Mouse (Mus musculus): ENCODE data around the gene Gm20388.

Gene Gm20388

DNA sequence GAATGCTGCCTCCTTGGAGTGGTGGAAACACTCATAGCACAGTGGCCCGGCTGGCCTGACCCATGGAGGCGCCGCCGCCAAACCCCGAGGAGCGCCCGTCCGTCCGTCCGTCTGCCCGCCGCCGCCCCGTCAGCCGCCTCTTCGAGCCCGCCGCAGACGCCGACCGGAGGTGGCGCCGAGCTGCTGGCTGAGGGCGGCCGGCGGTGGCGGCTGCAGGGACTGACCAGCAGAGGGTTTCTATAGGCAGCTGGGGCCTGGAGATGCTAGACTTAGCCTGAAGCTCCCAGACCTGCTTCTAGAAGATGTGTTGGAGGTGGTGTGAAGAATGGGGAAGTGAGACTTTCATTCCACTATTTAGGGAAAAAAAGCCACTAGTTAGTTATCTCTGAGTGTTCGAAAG, 2063.3 kb downstream of the Gm20388 start:
- DNase-seq: no peak

GRCm38 (mm10) chr8:121977819-121978590, 2067.4 kb downstream of the Gm20388 start:
- DNase-seq: peak in 1 of 2 experiments; percentile 8

DNA sequence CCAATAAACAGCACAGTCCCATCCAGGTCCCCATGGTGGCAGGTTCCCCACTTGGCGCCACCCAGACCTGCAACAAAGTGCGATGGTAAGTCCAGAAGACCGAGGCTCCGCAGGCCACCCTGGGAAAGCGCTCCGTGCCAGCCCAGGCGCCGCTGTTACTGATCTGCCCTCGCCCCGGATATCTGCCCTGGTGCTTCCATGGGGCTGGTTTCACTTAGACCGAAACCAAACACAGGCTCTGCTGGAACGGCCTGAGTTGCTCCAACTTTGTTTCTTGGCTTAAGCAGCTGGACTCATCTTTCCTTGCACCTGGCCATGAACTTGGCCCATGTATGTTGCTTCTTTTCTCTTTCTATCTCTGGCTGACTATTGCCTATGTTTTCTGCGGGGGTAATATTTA, 2068.0 kb downstream of the Gm20388 start:
- DNase-seq: no peak

DNA sequence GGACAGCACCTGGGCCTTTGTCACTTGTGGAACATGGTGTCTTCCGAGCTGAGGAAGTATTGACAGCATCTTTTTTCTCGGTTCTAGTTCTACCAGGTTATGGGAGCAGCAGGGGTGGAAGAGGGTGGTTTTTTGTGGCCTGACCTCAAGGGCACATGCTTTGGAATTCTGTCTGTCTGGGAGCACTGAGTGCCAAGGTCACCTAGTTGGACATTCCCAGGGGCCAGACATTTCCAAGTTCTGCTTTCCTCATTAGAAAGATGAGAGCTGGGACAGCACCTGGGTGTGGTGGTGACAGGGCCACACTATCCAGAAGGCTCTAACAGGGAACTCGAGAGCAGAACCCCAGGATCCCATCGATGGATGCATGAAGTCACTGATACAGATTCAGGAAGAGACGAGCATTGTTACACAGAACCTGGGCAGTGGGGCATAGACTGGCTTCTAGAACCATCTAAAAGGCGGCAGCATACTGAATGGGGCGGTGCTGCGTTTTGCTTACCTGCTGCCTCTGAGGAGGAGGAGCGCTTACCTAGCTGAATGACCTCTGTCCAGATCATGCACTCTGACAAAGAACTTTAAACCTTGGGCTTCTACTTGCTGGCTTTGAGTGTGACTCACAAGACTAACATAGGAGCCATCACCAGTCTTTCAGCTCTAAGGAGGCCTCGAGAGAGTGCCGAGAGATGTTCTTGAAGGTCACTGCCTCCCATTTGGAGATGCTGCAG, 2070.3 kb downstream of the Gm20388 start:
- DNase-seq: no peak

DNA sequence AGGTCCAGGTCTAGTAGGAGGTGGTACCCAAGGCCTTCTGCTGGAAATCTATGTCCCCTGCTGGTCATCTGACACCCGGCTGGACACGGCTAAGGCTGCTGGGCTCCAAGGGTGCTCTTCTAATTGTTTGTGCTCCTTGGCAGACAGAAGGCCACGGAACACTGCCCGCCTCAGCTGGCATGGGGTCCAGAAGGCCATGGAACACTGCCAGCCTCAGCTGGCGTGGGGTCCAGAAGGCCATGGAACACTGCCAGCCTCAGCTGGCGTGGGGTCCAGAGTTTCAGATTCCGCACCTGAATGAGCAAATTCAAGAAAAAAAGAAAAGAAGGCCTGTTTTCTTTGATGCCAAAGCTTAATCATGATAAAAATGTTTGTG, 2070.9 kb downstream of the Gm20388 start:
- DNase-seq: no peak

- no peak for DNase-seq
These were observed 2075.0 kb downstream of the Gm20388 start for GRCm38 (mm10) chr8:121985673-121986072.

DNA sequence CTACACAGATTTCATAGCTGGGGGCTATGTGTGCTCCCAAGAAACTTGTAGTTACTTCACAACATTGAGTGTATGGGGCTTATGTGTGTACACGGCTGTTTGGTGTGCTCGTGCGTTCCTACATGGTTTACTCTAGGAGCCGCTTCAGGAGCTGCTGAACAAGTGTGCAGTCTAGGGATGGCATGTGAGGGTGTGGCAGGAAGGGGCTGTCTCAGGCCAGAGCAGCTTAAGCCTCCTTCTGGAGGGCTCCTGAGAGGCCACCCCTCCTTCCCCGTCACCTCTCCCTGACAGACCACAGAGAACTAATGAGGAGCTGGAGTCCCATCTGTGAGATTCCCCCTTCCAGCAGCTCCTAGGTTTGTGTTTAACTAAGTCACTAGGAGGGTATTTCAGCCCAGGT, 2077.3 kb downstream of the Gm20388 start:
- no peak for DNase-seq

- no peak for DNase-seq
These were observed 2080.0 kb downstream of the Gm20388 start for GRCm38 (mm10) chr8:121990506-121991255.

DNA sequence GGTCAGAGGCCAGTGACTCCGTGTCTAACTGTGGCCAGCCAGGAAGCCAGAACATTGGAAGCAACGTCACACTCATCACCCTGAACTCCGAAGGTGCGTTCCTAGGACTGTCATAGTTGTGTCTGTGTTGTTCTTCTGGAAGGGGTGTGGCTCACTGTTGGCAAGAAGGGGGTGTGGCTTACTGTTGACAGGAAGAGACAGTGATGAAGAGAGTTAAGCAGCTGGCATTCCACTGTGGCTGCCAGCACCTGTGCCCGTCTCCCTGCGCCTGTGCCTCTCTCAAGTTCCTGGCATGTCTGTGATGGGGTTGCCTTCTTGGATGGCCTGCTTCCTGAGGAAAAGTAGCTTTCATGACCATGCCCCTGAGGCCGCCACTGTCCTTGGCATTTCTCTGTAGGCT, 2081.0 kb downstream of the Gm20388 start:
- no peak for DNase-seq

DNA sequence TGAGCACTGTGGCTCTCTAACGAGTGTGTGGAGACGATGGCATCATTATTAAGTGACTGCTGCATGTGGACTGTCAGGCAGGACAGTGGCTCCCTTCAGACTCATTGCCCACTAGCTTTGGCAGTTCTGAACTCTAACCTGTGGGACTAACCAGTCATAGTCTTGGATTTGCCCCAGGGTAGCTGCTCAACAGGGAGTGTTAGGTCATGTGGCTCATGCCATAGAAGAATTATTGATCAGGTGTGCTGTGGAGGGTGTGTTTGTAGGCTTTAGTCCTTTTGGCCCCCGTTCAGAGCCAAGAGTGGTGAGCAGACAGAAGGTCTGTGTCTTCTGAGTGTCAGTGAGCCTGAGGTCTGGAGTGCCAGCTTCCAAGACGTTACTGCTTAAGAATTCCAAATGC, 2082.3 kb downstream of the Gm20388 start:
- no peak for DNase-seq

DNA sequence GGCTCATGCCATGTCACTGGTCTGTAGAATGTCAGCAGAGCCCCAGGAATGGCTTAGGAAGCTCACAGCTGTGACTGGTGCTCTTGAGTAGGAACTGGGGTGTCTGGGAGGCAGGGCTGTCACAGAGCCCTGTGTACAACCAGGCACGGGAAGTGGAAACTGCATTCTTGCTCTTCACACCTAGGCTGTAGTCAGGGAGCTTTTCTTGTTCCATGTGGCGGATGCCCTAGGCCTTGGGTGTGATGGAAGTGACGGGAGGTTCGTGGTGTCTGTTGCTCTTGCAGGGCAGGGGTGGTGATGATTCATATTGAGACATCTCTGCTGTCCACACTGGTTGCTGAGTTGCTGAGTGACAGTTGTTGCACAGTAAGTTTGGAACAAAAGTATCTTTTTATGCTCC, 2084.5 kb downstream of the Gm20388 start:
- no peak for DNase-seq

- no peak for DNase-seq
These were observed 2085.3 kb downstream of the Gm20388 start for GRCm38 (mm10) chr8:121995895-121996294.

DNA sequence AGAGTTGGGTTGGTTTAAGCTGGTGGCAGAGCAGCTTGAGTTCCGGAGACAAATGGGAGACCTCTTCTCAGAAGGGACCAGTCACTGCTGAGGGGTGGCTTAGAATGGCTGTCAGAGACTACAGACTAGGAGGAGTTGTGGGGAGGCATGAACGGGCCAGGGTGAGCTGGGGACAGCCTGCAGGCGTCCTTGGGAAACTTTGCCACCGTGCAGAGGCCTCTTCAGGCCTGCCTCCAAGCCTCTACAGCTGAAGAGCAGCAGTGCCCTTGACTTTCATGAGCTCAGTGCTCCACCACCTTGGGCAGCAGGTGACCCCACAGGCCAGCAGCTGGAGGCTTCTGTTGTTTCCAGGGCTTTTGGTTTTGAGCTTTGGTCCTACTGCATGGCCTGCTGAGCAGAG, 2088.0 kb downstream of the Gm20388 start:
- DNase-seq: no peak

GRCm38 (mm10) chr8:121999211-121999610, 2088.6 kb downstream of the Gm20388 start:
- no peak for DNase-seq

- DNase-seq: no peak
These were observed 2090.9 kb downstream of the Gm20388 start for GRCm38 (mm10) chr8:122001339-122002115.

DNA sequence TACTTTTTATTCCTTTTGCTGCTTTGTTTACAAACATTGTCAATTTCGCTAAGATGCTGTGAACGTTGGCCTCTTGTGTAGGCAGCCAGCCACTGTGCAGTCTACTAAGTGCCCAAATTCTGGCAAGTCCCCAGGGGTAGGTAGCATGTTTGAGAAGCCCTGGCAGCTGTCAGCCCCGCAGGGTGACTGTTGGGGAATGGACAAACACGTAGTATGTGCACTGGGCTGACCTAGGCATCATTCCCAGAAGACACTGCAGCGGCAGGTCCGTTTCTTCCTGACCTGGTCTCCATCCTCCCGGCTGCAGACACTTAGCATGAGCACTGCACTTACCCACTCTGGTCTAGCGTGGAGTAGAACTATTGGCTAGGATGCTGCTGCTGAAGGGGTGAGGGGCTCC, 2093.0 kb downstream of the Gm20388 start:
- DNase-seq: no peak

DNA sequence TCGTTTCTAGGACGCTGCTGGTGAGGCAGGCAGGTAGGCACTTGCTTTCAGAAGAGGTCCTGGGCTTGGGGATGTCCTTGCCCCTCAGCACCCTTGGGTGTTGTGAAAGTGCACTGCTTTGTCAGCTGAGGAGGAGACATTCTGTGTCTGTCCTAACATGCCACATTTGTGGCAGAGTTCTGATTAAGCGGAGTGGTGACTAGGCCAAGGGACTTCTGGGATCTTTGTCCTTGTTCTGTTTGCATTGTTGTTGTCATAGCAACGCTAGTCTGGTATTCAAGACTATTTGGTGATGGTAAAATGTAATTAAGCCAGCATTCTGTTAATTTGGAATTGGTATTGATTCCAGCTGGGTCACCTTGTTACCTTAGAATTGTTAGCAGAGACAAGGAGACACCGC, 2093.5 kb downstream of the Gm20388 start:
- DNase-seq: no peak

DNA sequence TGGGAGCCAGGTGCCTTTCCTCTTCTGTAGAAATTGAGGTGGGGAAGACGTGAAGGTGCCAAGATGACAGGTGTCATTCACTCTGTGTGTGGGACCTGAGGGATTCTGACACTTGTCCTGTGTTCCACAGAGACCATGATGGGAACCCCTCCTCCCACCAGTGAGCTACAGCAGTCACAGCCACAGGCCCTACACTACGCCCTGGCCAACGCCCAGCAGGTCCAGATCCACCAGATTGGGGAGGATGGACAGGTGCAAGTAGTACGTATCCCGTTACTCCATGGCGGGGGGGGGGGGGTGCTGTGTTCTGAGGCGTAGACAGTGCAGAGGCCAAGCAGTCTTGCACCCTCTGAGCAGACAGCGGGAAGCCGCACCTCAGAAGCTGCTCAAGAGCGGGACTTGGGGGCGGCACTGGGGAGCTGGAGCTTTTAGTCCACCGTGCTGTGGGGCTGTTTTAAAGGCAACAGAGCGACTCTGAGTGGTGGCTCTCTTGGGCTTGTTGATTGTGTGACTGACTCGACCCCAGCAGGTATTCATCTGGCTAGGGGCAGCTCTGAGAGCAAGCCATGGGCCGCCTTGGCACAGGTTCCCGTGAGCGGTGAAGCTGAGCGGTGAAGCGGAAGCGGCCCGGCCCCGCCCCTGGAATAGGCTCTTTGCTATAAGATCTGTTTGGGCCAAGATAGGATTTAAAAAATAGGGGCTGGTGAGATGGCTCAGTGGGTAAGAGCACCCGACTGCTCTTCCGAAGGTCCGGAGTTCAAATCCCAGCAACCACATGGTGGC, 2095.0 kb downstream of the Gm20388 start:
- DNase-seq: no peak

DNA sequence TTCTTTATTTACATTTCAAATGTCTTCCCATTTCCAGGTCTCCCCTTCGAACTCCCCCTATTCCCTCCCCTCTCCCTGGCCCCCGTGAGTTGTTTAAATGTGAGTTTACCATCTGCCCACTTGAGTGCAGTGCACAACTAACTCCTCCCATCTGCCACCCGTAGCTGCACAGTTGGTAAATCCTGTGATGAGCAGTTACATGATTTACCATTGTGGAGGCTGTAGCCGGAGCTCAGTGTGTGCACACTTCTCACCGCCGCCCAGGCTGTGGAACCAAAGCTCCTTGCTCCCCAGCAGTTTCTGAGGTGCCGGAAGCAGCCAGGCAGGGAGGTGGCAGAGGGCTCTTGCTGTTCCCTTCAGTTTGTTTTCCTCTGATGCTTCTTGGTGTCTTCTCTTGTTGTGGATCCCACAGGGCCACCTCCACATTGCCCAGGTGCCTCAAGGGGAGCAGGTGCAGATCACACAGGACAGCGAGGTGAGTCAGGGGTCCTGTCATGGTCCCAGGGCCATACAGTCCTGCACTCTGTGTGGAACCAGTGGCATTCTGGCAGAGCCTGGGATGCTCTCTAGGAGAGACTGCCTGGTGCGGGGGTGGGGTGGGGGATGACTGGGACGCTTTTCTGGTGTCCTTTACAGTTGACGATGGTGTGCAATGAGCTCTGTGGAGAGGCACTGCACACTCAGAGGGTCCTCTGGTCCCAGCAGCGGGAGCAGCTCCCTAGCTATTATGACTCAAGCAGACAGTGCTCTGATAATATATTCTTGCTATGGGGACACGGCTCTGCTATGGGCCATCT, 2096.2 kb downstream of the Gm20388 start:
- DNase-seq: no peak

DNA sequence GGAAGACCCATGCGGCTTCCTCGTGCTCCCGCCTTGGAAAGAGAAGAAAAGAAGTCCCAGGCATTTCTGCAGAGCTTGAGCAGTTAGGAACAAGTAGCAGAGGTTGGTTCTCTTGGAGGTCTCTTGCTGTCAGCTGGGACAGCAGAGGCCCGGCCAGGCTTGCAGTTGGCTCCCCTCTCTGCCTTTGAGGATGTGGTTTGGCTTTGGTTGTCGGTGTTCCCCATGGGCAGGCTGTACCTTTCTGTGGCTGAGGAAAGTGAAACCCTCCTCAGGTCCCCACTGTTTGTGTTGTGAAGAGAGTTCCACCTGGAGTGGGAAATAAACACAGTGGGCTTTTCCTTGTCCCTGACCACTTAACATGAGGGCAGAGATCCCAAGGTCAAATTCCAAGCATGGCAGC, 2097.8 kb downstream of the Gm20388 start:
- no peak for DNase-seq

DNA sequence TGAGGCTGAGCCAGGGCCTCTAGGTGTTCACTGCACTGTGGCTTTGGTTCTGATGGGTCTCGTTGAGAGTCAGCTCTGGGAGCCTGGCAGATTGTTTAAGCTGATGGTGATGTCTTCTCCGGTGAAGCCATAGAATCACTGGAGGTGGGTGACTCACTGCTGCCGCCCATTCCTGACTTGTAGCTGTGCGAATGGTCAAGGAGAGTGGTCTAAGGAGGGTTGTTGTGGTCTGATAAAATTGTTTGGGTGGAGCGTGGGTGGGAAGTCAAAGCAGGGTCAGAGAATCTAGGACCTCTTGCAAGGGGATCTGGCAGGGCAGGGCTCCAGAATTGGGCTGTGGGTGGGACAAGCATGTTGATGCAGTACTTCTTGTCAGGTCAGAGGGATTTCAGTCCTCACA, 2100.0 kb downstream of the Gm20388 start:
- no peak for DNase-seq

All from B cell, adult 2 months (primary cell).